Mouse (Mus musculus) stomach, embryonic 14.5 days (tissue): Measurements from ENCODE around the gene Stk39. TPM values are rescaled to one million over a fixed set of nuclear protein-coding genes. Genes with fewer than 3 reads are reported as not detected.

Source experiments
- ATAC-seq: fragments of 200-750 bp; cut with Nextera tagmentation; 2 replicates; pipeline ENCODE4 v1.8.0; 2017; ENCODE audit warnings: low read depth, moderate TSS enrichment; ENCODE audit not compliant: insufficient number of reproducible peaks, insufficient read depth, low FRiP score
- H3K27ac ChIP-seq: fragments of 300-500 bp; sonication (generic); 2 replicates; pipeline ENCODE4 v1.5.1; 2014; ENCODE audit warnings: mild to moderate bottlenecking, low read length, moderate library complexity, mixed read lengths
- H3K27me3 ChIP-seq: fragments of 300-500 bp; sonication (generic); 2 replicates; pipeline ENCODE4 v1.6.1; 2014; ENCODE audit warnings: low read length, control low read depth, mixed read lengths; ENCODE audit not compliant: control insufficient read depth, insufficient read depth
- H3K36me3 ChIP-seq: fragments of 300-500 bp; sonication (generic); 2 replicates; pipeline ENCODE4 v1.6.1; 2014; ENCODE audit warnings: mild to moderate bottlenecking, control low read depth, low read length, moderate library complexity, mixed read lengths; ENCODE audit not compliant: control insufficient read depth, insufficient read depth
- H3K4me1 ChIP-seq: fragments of 300-500 bp; sonication (generic); 2 replicates; pipeline ENCODE4 v1.6.1; 2014; ENCODE audit warnings: low read length, control low read depth, mixed read lengths; ENCODE audit not compliant: control insufficient read depth, insufficient read depth
- H3K4me2 ChIP-seq: fragments of 300-500 bp; sonication (generic); replicated peaks from 2 replicates; pipeline ENCODE4 v1.6.1; 2014; ENCODE audit warnings: low read depth, low read length, control low read depth
- H3K4me3 ChIP-seq: fragments of 300-500 bp; sonication (generic); 2 replicates; pipeline ENCODE4 v1.5.1; 2014; ENCODE audit warnings: low read depth, low read length, control low read depth
- H3K9ac ChIP-seq: fragments of 300-500 bp; sonication (generic); replicated peaks from 2 replicates; pipeline ENCODE4 v1.6.1; 2014; ENCODE audit warnings: low read depth, mild to moderate bottlenecking, control low read depth, low read length, moderate library complexity, mixed read lengths
- H3K9me3 ChIP-seq: fragments of 300-500 bp; sonication (generic); 2 replicates; pipeline ENCODE4 v1.6.1; 2016; ENCODE audit warnings: low read depth, low read length, control low read depth; ENCODE audit not compliant: control insufficient read depth
- WGBS: fragments of 180-500 bp; shearing (Covaris S2); extraction: QIAGEN DNeasy Blood & Tissue Kit; methylation state at CpG from one replicate; pipeline ENCODE4 v1.1.7; 2014; 5-methylcytosine and 5-hydroxymethylcytosine counted together
- polyA plus RNA-seq: library from polyadenylated mRNA; unstranded; fragments of >200 nt; fragmentation: Nextera tagmentation; extraction: Ambion mirVana; gene quantifications from 2 replicates; pipeline ENCODE4 v1.2.1, GENCODE M21; 2014

The Stk39 gene
- polyA plus RNA-seq, 1 experiment from 2014 or later, result 20.1 TPM

GRCm38 (mm10) chr2:68298356-68298755, 173.7 kb downstream of the Stk39 start:
- Histone ChIP-seq H3K4me3 (no peak overlapping the region), H3K27me3 (no peaks in the 10 kb centered on the region), H3K4me2 (no peak overlapping the region), H3K4me1 (no peaks in the 10 kb centered on the region), H3K27ac (no peak overlapping the region), H3K36me3 (no peaks in the 10 kb centered on the region), H3K9ac (no peak overlapping the region), H3K9me3 (no peaks in the 10 kb centered on the region)
- ATAC-seq, result no peak
- WGBS, result 88% methylated on average over 3 of the region's 3 CpGs

- H3K27me3 ChIP-seq, result no peaks in the 10 kb centered on the region
- no peaks in the 10 kb centered on the region for H3K4me1 ChIP-seq
- WGBS, result 94% methylated on average over 2 of the region's 2 CpGs
- no peaks in the 10 kb centered on the region for H3K9me3 ChIP-seq
- no peak overlapping the region for H3K4me2 ChIP-seq
- H3K36me3 ChIP-seq, result no peaks in the 10 kb centered on the region
- H3K27ac ChIP-seq, result no peak overlapping the region
- H3K9ac ChIP-seq, result no peak overlapping the region
- no peak for ATAC-seq
- no peak overlapping the region for H3K4me3 ChIP-seq
Observed at GRCm38 (mm10) chr2:68297955-68298354, 174.1 kb downstream of the Stk39 start.

GRCm38 (mm10) chr2:68296743-68297142, 175.3 kb downstream of the Stk39 start:
- no peaks in the 10 kb centered on the region for H3K27me3 ChIP-seq
- 84% methylated on average over 2 of the region's 2 CpGs for WGBS
- no peak for ATAC-seq

GRCm38 (mm10) chr2:68292539-68293320, 179.3 kb downstream of the Stk39 start:
- H3K9me3 ChIP-seq, result no peaks in the 10 kb centered on the region
- no peaks in the 10 kb centered on the region for H3K27me3 ChIP-seq
- peak overlapping the region; percentile 72; the same call in 1 of the 2 replicates for H3K27ac ChIP-seq
- ATAC-seq, result peak; percentile 74
- no peaks in the 10 kb centered on the region for H3K36me3 ChIP-seq
- 32% methylated on average over 16 of the region's 16 CpGs for WGBS
- H3K9ac ChIP-seq, result no peak overlapping the region
- no peak overlapping the region for H3K4me3 ChIP-seq
- H3K4me1 ChIP-seq, result peaks cover 7% of the 10 kb centered on the region; the same call in 1 of the 2 replicates
- H3K4me2 ChIP-seq, result peak overlapping the region; percentile 15; the same call in 1 of the 2 replicates

More at GRCm38 (mm10) chr2:68296743-68297142, 175.3 kb downstream of the Stk39 start:
- Histone ChIP-seq H3K4me2 (no peak overlapping the region), H3K4me3 (no peak overlapping the region), H3K9me3 (no peaks in the 10 kb centered on the region), H3K9ac (no peak overlapping the region), H3K27ac (no peak overlapping the region), H3K4me1 (peaks cover 7% of the 10 kb centered on the region; the same call in 1 of the 2 replicates), H3K36me3 (no peaks in the 10 kb centered on the region)

GRCm38 (mm10) chr2:68291895-68292294, 180.2 kb downstream of the Stk39 start:
- ATAC-seq, result no peak
- Histone ChIP-seq H3K9ac (no peak overlapping the region), H3K4me1 (peaks cover 7% of the 10 kb centered on the region; the same call in 1 of the 2 replicates), H3K9me3 (no peaks in the 10 kb centered on the region), H3K4me2 (no peak overlapping the region), H3K27ac (no peak overlapping the region), H3K36me3 (no peaks in the 10 kb centered on the region), H3K27me3 (no peaks in the 10 kb centered on the region), H3K4me3 (no peak overlapping the region)
- 28% methylated on average over 5 of the region's 5 CpGs for WGBS

GRCm38 (mm10) chr2:68289961-68290360, 182.1 kb downstream of the Stk39 start:
- Histone ChIP-seq H3K9ac (no peak overlapping the region), H3K36me3 (no peaks in the 10 kb centered on the region), H3K27ac (no peak overlapping the region), H3K27me3 (no peaks in the 10 kb centered on the region), H3K4me1 (peaks cover 7% of the 10 kb centered on the region; the same call in 1 of the 2 replicates), H3K4me3 (no peak overlapping the region), H3K4me2 (no peak overlapping the region), H3K9me3 (no peaks in the 10 kb centered on the region)
- no peak for ATAC-seq
- 31% methylated on average over 4 of the region's 4 CpGs for WGBS

- WGBS, result 67% methylated on average over 10 of the region's 10 CpGs
- H3K27me3 ChIP-seq, result no peaks in the 10 kb centered on the region
- H3K27ac ChIP-seq, result no peak overlapping the region
- no peak overlapping the region for H3K4me2 ChIP-seq
- peaks cover 7% of the 10 kb centered on the region; the same call in 1 of the 2 replicates for H3K4me1 ChIP-seq
- H3K4me3 ChIP-seq, result no peak overlapping the region
- no peak overlapping the region for H3K9ac ChIP-seq
- no peaks in the 10 kb centered on the region for H3K9me3 ChIP-seq
- H3K36me3 ChIP-seq, result no peaks in the 10 kb centered on the region; the same call in 1 of the 2 replicates
- no peak for ATAC-seq
Observed at GRCm38 (mm10) chr2:68289177-68289576, 182.9 kb downstream of the Stk39 start.

GRCm38 (mm10) chr2:68288106-68288505, 184.0 kb downstream of the Stk39 start:
- no peak overlapping the region for H3K4me2 ChIP-seq
- no peaks in the 10 kb centered on the region; the same call in 1 of the 2 replicates for H3K36me3 ChIP-seq
- no peak overlapping the region for H3K27ac ChIP-seq
- 94% methylated on average over 10 of the region's 10 CpGs for WGBS
- H3K9me3 ChIP-seq, result no peaks in the 10 kb centered on the region
- no peak overlapping the region for H3K9ac ChIP-seq
- H3K27me3 ChIP-seq, result no peaks in the 10 kb centered on the region
- H3K4me3 ChIP-seq, result no peak overlapping the region
- H3K4me1 ChIP-seq, result peaks cover 7% of the 10 kb centered on the region; the same call in 1 of the 2 replicates
- no peak for ATAC-seq
